Mouse (Mus musculus): ENCODE measurements around the gene Ppp2r5c.

DNA sequence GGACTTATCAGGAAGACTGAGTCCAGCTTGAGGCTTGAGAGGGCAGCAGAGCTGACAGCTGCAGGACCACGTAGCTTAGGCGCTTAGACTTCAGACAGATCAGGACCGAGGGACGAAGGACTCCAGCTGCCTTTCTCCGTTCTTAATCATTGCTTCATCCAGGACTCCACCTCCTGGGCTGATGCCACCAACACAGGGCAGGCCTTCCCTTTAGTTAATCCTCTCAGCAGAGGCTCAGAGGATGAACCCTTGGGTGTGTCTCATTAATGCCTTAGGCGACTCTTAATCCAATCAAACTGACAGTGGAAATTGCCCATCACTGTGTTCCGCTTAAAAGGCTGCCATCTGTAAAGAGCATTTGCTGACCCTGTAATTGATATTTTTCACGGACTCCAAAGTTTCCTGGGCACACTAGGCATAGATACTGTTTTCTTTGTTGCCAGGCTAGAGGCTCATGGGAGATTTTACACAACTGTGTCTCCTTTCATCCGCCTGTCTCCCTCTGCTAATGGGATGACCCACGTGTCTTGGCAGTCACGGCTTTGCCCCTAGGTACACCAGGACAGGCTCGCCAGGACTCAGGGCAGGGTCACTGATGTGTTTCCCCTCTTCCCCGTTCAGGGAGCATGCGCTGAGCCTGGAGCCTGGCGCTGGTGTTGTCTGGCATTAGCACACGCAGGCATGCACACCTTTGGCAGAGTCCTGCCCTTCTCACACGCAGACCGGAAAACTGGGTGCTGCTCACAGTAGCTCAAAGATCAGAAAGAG, 110.1 kb downstream of the Ppp2r5c start:
- TF ChIP-seq CTCF (IDR thresholded peaks at IDR 0.05; ENCODE audit: low read depth) (no peak), EP300 (IDR thresholded peaks at IDR 0.05; ENCODE audit: low read depth) (no peak)
